Mouse (Mus musculus): ENCODE measurements around the gene Tac4.

DNA sequence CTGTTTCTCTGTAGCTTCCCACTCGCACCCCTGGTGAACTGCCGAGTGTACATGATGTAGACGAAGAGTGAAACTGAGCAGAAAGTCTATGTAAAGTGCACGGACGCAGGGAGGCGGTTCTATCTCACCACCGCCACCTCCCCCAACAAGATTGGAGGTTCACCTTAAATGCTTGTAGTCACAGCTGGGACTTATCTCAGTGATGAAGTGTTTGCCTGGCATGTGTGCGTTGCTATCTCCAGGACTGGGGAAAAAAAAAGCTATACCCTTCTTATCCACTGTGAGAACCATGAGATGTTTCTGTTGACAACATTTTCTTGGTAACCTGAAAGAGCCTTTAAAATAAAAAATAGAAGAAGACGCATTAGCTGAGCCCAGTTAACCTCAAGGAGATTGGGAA lies 56.8 kb downstream of the Tac4 start:
- TF ChIP-seq TAL1 (IDR thresholded peaks at IDR 0.05; ENCODE audit: low read length) (no peak), GATA1 (IDR thresholded peaks at IDR 0.05; ENCODE audit: low read length) (no peak; the same call in 1 of the 2 replicates)

Data from erythroblast, embryonic 14.5 days (primary cell).